Mouse (Mus musculus) E14TG2a.4 (cell line): ENCODE measurements at regions not wholly inside any gene's neighbourhood (a gene's known extent, or its start where the extent isn't known, plus 50 kb on each side); places are given as distances from the start of the nearest gene placed in this dataset.

Experiments
- CTCF ChIP-seq: conservative IDR thresholded peaks from 2 replicates; pipeline ENCODE4 v1.5.1; 2014; ENCODE audit warnings: low read length
- NANOG ChIP-seq: IDR thresholded peaks from 2 replicates; pipeline ENCODE4 v1.6.1; 2014; ENCODE audit warnings: borderline replicate concordance, low read length, mixed read lengths
- POU5F1 ChIP-seq: IDR thresholded peaks from 2 replicates; pipeline ENCODE4 v1.6.1; 2014; ENCODE audit warnings: low read length, borderline replicate concordance

- no peak for TF ChIP-seq CTCF
- TF ChIP-seq POU5F1, result no peak
- no peak for TF ChIP-seq NANOG
These were observed 1014.9 kb downstream of the Adgrl2 start for GRCm38 (mm10) chr3:147975500-147975899.
